Mouse (Mus musculus): Measurements from ENCODE around the gene Gm10408.
"Not testable (repeated sequence)": the region's sequence is repeated elsewhere in the genome, so short reads cannot be mapped to it uniquely, and the experiment has no call there.

The Gm10408 gene

GRCm38 (mm10) chr14:3449079-3449478 lies at the start of gene Gm10408:
Gene Gm10408 (plus strand): TSS chr14:3449379.
- DNase-seq (ENCODE audit: low spot score in 2 of 2): not testable (repeated sequence)

- not testable (repeated sequence) for DNase-seq (ENCODE audit: low spot score in 2 of 2)
Measured at GRCm38 (mm10) chr14:3412314-3412713, 36.9 kb upstream of the Gm10408 start, which contains the start of gene Gm10409. Gene Gm10409 (plus strand): TSS chr14:3412614.

GRCm38 (mm10) chr14:3427803-3428202 lies 21.4 kb upstream of the Gm10408 start, which contains the start of gene Gm3005:
Gene Gm3005 (plus strand): TSS chr14:3428103.
- DNase-seq (ENCODE audit: low spot score in 2 of 2): not testable (repeated sequence)
